Mouse (Mus musculus) heart, embryonic 16.5 days (tissue): Measurements from ENCODE around the gene Fgfbp3. TPM values are rescaled to one million over a fixed set of nuclear protein-coding genes. Genes with fewer than 3 reads are reported as not detected.
A peak's percentile ranks its signal among the peaks of the same experiment; 100 is the strongest.
"Not testable (repeated sequence)": the region's sequence is repeated elsewhere in the genome, so short reads cannot be mapped to it uniquely, and the experiment has no call there.

Experiments
- ATAC-seq: fragments of 200-750 bp; cut with Nextera tagmentation; replicated peaks from 2 replicates; pipeline ENCODE4 v1.8.0; 2017; ENCODE audit warnings: moderate number of reproducible peaks; ENCODE audit not compliant: insufficient read depth, low FRiP score; ENCODE audit errors: extremely low read depth
- H3K27ac ChIP-seq: fragments of 300-500 bp; sonication (generic); 2 replicates; pipeline ENCODE4 v1.5.1; 2014; ENCODE audit warnings: mild to moderate bottlenecking, low read length, control low read depth, moderate library complexity
- H3K27me3 ChIP-seq: fragments of 300-500 bp; sonication (generic); 2 replicates; pipeline ENCODE4 v1.6.1; 2014; ENCODE audit warnings: low read length, mixed read lengths; ENCODE audit not compliant: control insufficient read depth, insufficient read depth
- H3K36me3 ChIP-seq: fragments of 300-500 bp; sonication (generic); 2 replicates; pipeline ENCODE4 v1.6.1; 2014; ENCODE audit not compliant: control insufficient read depth, insufficient read depth
- H3K4me1 ChIP-seq: fragments of 300-500 bp; sonication (generic); 2 replicates; pipeline ENCODE4 v1.6.1; 2014; ENCODE audit warnings: low read length, mixed read lengths; ENCODE audit not compliant: control insufficient read depth, insufficient read depth
- H3K4me2 ChIP-seq: fragments of 300-500 bp; sonication (generic); 2 replicates; pipeline ENCODE4 v1.6.1; 2014; ENCODE audit warnings: low read depth, mild to moderate bottlenecking, control low read depth, low read length
- H3K4me3 ChIP-seq: fragments of 300-500 bp; sonication (generic); 2 replicates; pipeline ENCODE4 v1.5.1; 2014; ENCODE audit warnings: mild to moderate bottlenecking, control low read depth, low read length
- H3K9ac ChIP-seq: fragments of 300-500 bp; sonication (generic); 2 replicates; pipeline ENCODE4 v1.6.1; 2014; ENCODE audit warnings: low read length, control low read depth
- H3K9me3 ChIP-seq: fragments of 300-500 bp; sonication (generic); replicated peaks from 2 replicates; pipeline ENCODE4 v1.6.1; 2016; ENCODE audit warnings: low read length; ENCODE audit not compliant: control insufficient read depth
- WGBS: fragments of 180-500 bp; shearing (Covaris S2); extraction: QIAGEN DNeasy Blood & Tissue Kit; methylation state at CpG from one replicate; pipeline ENCODE4 v1.1.7; 2014; 5-methylcytosine and 5-hydroxymethylcytosine counted together
- polyA plus RNA-seq: library from polyadenylated mRNA; unstranded; fragments of >200 nt; fragmentation: Nextera tagmentation; extraction: Ambion mirVana; gene quantifications from 2 replicates; pipeline ENCODE4 v1.2.1, GENCODE M21; 2015

The Fgfbp3 gene
- polyA plus RNA-seq, 1 experiment from 2014 or later = 4.2 TPM

GRCm38 (mm10) chr19:36896791-36897569 lies 22.4 kb downstream of the Fgfbp3 start:
- WGBS = 36% methylated on average over 10 of the region's 10 CpGs
- Histone ChIP-seq H3K27ac (no peak overlapping the region), H3K27me3 (no peaks in the 10 kb centered on the region), H3K4me2 (no peak overlapping the region), H3K36me3 (peaks cover 15% of the 10 kb centered on the region), H3K9ac (no peak overlapping the region), H3K9me3 (no peaks in the 10 kb centered on the region), H3K4me3 (no peak overlapping the region), H3K4me1 (no peaks in the 10 kb centered on the region)
- no peak for ATAC-seq

- Histone ChIP-seq H3K4me1 (no peaks in the 10 kb centered on the region), H3K9ac (no peak overlapping the region), H3K9me3 (no peaks in the 10 kb centered on the region), H3K27ac (no peak overlapping the region), H3K4me3 (no peak overlapping the region), H3K27me3 (no peaks in the 10 kb centered on the region), H3K4me2 (no peak overlapping the region), H3K36me3 (peaks cover 45% of the 10 kb centered on the region)
- ATAC-seq = no peak
- 90% methylated on average over 3 of the region's 3 CpGs for WGBS
These were observed 27.7 kb downstream of the Fgfbp3 start for GRCm38 (mm10) chr19:36891746-36892145.

GRCm38 (mm10) chr19:36887706-36888105 lies 31.7 kb downstream of the Fgfbp3 start:
- H3K27ac ChIP-seq = no peak overlapping the region

GRCm38 (mm10) chr19:36886316-36886715 lies 33.1 kb downstream of the Fgfbp3 start:
- no peak for ATAC-seq
- no peaks in the 10 kb centered on the region for H3K27me3 ChIP-seq
- H3K9ac ChIP-seq = no peak overlapping the region
- 93% methylated on average over 2 of the region's 2 CpGs for WGBS
- H3K27ac ChIP-seq = no peak overlapping the region
- no peak overlapping the region for H3K4me3 ChIP-seq
- H3K4me2 ChIP-seq = no peak overlapping the region
- H3K36me3 ChIP-seq = peaks cover 63% of the 10 kb centered on the region
- no peaks in the 10 kb centered on the region for H3K9me3 ChIP-seq
- no peaks in the 10 kb centered on the region for H3K4me1 ChIP-seq

More at GRCm38 (mm10) chr19:36887706-36888105, 31.7 kb downstream of the Fgfbp3 start:
- ATAC-seq = no peak
- Histone ChIP-seq H3K4me1 (no peaks in the 10 kb centered on the region), H3K9ac (no peak overlapping the region), H3K27me3 (no peaks in the 10 kb centered on the region), H3K9me3 (no peaks in the 10 kb centered on the region), H3K4me3 (no peak overlapping the region), H3K4me2 (no peak overlapping the region), H3K36me3 (peaks cover 58% of the 10 kb centered on the region)
- 56% methylated on average over 3 of the region's 3 CpGs for whole genome bisulfite sequencing

GRCm38 (mm10) chr19:36883119-36883518 lies 36.3 kb downstream of the Fgfbp3 start:
- no peak overlapping the region for H3K4me2 ChIP-seq
- no peaks in the 10 kb centered on the region for H3K27me3 ChIP-seq
- H3K36me3 ChIP-seq = peaks cover 64% of the 10 kb centered on the region
- H3K4me3 ChIP-seq = no peak overlapping the region
- no peak overlapping the region for H3K9ac ChIP-seq
- WGBS = 83% methylated on average over 6 of the region's 6 CpGs
- no peak overlapping the region for H3K27ac ChIP-seq
- ATAC-seq = no peak
- H3K9me3 ChIP-seq = no peaks in the 10 kb centered on the region
- H3K4me1 ChIP-seq = peaks cover 8% of the 10 kb centered on the region

GRCm38 (mm10) chr19:36878743-36879495 lies 40.5 kb downstream of the Fgfbp3 start:
- no peaks in the 10 kb centered on the region for H3K9me3 ChIP-seq
- peaks cover 15% of the 10 kb centered on the region for H3K4me1 ChIP-seq
- H3K4me2 ChIP-seq = peak overlapping the region; percentile 30; the same call in 1 of the 2 replicates
- H3K4me3 ChIP-seq = no peak overlapping the region
- no peak overlapping the region for H3K9ac ChIP-seq
- whole genome bisulfite sequencing = 46% methylated on average over 11 of the region's 11 CpGs
- peak; percentile 88 for ATAC-seq
- peaks cover 69% of the 10 kb centered on the region for H3K36me3 ChIP-seq
- no peaks in the 10 kb centered on the region for H3K27me3 ChIP-seq
- H3K27ac ChIP-seq = peak overlapping the region; percentile 79

- Histone ChIP-seq H3K9me3 (no peaks in the 10 kb centered on the region), H3K4me1 (peaks cover 15% of the 10 kb centered on the region), H3K27me3 (no peaks in the 10 kb centered on the region), H3K9ac (no peak overlapping the region), H3K36me3 (peaks cover 68% of the 10 kb centered on the region), H3K27ac (no peak overlapping the region), H3K4me2 (no peak overlapping the region), H3K4me3 (no peak overlapping the region)
- no peak for ATAC-seq
These were observed 42.1 kb downstream of the Fgfbp3 start for GRCm38 (mm10) chr19:36877329-36877728.

- H3K4me2 ChIP-seq = no peak overlapping the region
- WGBS = 80% methylated on average over 2 of the region's 2 CpGs
- H3K4me3 ChIP-seq = no peak overlapping the region
- no peak for ATAC-seq
- H3K4me1 ChIP-seq = peaks cover 15% of the 10 kb centered on the region
- H3K36me3 ChIP-seq = peaks cover 57% of the 10 kb centered on the region
- H3K9me3 ChIP-seq = no peaks in the 10 kb centered on the region
- H3K9ac ChIP-seq = no peak overlapping the region
- no peaks in the 10 kb centered on the region for H3K27me3 ChIP-seq
- H3K27ac ChIP-seq = no peak overlapping the region
These were observed 44.8 kb downstream of the Fgfbp3 start for GRCm38 (mm10) chr19:36874651-36875050.

GRCm38 (mm10) chr19:36868675-36869074 lies 50.7 kb downstream of the Fgfbp3 start:
- H3K9ac ChIP-seq = not testable (repeated sequence)

More at GRCm38 (mm10) chr19:36868675-36869074, 50.7 kb downstream of the Fgfbp3 start:
- H3K27ac ChIP-seq, H3K4me3 ChIP-seq, H3K27me3 ChIP-seq, H3K4me1 ChIP-seq, ATAC-seq, H3K4me2 ChIP-seq, H3K9me3 ChIP-seq: not testable (repeated sequence)
- peaks cover 52% of the 10 kb centered on the region for H3K36me3 ChIP-seq
- 75% methylated on average over 3 of the region's 3 CpGs for WGBS
